16 mouse cellular contexts compared by ENCODE assay signal in genomic region chr2:121646528-121646927, GRCm38 (mm10).
"Had no signal": no experiment of that assay in that cellular context is flagged by ENCODE, and none has a peak within 500 bp of the region (broad histone marks: within the 10 kb centered on the region; RNA-seq: fewer than 3 reads in every experiment).

No protein-coding gene starts in this region.

- H3K4me2 ChIP-seq: neural tube, embryonic 13.5 days; neural tube, embryonic 15.5 days; stomach, embryonic 15.5 days had no signal

- H3K9me3 ChIP-seq: neural tube, embryonic 13.5 days; neural tube, embryonic 15.5 days; stomach, embryonic 15.5 days had no signal

- H3K27ac ChIP-seq: neural tube, embryonic 13.5 days; neural tube, embryonic 15.5 days; stomach, embryonic 15.5 days; stomach, postnatal 0 days had no signal

- H3K4me3 ChIP-seq: neural tube, embryonic 13.5 days; neural tube, embryonic 15.5 days; stomach, embryonic 15.5 days had no signal

- H3K4me1 ChIP-seq: stomach, embryonic 15.5 days had no signal

- H3K9ac ChIP-seq: neural tube, embryonic 13.5 days; neural tube, embryonic 15.5 days; stomach, embryonic 15.5 days had no signal

- H3K36me3 ChIP-seq: neural tube, embryonic 13.5 days; neural tube, embryonic 15.5 days; stomach, embryonic 15.5 days had no signal

- DNase-seq: retina, postnatal 1 day; right cerebral cortex, adult 18-20 months; right cerebral cortex, postnatal 14 days; right cerebral cortex, postnatal 25 days; right cerebral cortex, postnatal 4 days; spleen, adult 18-20 months; thymus, adult 18-20 months; thymus, adult 2 months; thymus, postnatal 14 days; thymus, postnatal 25 days; thymus, postnatal 36 days; thymus, postnatal 4 days had no signal

- H3K27me3 ChIP-seq: neural tube, embryonic 13.5 days; neural tube, embryonic 15.5 days; stomach, embryonic 15.5 days had no signal
